Mouse (Mus musculus) layer of hippocampus, postnatal 25 days (tissue): ENCODE measurements around the gene Lrrc28. TPM values are rescaled to one million over a fixed set of nuclear protein-coding genes. Genes with fewer than 3 reads are reported as not detected.

ENCODE experiments used
- DNase-seq, 2 experiments: peaks; one replicate each; pipeline ENCODE4 v3.0.0; 2022; ENCODE audit warnings: mixed read lengths in 2 of 2, low spot score in 1 of 2; ENCODE audit errors: extremely low spot score in 1 of 2
- total RNA-seq, 2 experiments: library from RNA; stranded (reverse); gene quantifications; 2 replicates each; pipeline ENCODE4 v1.2.3; 2021

Lrrc28 gene
- total RNA-seq, 2 experiments from 2014 or later = 35.8 to 37.3 TPM

DNA sequence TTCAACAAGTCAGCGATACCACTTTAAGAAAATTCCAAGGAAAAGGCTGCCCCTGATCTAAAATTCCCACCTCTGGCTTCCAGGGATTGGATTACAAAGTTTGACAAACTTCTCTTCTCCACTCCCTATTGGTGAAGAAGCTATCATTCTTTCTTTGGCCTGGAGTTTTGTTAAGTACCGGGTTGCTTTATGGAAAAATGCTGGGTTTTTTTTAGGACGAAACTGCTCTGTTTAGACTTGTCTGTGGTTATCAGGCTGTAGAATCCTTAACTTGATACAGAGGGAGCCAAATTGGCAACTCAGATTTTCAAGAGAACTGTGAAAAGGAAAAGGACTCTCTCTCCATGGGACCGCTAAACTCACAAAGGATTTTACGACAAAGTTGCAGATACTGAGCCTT lies 2.2 kb upstream of the Lrrc28 start, which contains the start of gene Ttc23:
Gene Ttc23, plus strand, starts transcription at position 134 of the 400 bp plus-strand sequence.
- no peak for DNase-seq

GRCm38 (mm10) chr7:67646131-67646530 lies 1.1 kb upstream of the Lrrc28 start:
- DNase-seq = no peak

DNA sequence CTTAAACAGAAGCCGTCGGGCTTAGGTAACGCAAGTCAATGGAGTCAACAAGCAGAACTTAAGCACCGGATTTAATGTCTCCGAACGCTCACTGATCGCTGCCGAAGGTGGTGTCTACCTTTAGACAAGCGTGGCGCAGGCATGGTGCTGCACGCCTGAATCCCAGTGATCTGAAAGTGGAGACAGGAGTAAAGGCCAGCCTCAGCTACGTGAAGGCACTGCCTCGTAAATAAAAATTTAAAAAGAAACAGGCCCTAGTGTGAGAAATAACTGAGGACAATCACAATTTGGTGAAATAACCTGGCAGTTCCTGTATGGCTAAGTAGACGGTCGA lies 580 bp upstream of the Lrrc28 start:
- no peak for DNase-seq

- no peak for DNase-seq
These were observed 777 bp downstream of the Lrrc28 start for GRCm38 (mm10) chr7:67644291-67644690.

DNA sequence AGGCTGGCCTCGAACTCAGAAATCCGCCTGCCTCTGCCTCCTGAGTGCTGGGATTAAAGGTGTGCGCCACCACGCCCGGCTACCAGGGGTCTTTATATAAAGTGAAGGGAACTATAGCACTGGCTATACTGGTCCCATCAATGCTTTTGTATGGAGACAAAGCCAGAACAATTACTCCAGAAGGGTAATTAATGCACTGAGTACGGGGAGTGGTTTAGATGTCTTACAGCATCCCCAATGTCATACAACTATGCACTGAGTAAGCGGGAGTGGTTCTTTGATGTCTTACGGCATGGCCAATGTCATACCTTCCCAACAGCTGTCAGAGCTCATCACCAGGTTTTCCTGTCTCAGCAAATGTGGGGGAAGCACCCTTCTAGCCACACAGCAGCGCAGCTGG lies 2.1 kb downstream of the Lrrc28 start:
- no peak for DNase-seq

GRCm38 (mm10) chr7:67639006-67639405 lies 6.1 kb downstream of the Lrrc28 start:
- DNase-seq = no peak

DNA sequence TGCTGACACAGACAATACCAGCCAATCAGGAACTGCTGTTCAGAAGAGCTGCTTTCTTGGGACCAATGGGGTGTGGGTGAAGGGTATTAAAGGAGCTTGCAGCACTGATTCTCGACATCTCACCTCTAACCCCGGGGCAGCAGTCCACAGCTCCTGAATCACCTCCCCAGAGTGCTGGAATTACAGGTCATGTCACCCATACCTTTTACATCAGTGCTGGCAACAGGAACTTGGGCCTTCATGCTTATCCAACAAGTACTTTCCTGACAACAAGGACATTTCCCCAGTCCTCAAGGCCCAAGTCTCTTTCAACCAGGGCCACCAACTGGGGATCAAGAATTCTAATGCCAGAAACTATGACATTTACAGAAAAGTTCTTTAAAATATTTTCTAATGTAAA lies 8.9 kb downstream of the Lrrc28 start:
- no peak for DNase-seq

GRCm38 (mm10) chr7:67634210-67634609 lies 10.9 kb downstream of the Lrrc28 start:
- DNase-seq = no peak

DNA sequence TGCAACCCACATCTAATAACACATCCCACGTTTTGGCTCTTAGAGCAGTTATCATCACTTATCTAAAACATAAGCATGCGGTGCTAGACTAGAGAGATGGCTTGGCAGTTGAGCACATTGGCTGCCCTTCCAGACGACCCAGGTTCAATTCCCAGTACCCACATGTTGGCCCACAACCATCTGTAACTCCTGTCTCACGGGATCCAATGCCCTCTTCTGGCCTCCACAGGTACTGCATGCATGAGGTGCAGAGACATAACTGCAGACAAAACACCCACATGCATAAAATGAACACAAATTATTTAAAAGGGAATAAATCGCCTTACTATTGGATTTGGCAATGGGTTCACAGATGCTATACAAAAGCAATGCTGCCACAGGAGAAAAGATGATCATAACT lies 12.7 kb downstream of the Lrrc28 start:
- no peak for DNase-seq

DNA sequence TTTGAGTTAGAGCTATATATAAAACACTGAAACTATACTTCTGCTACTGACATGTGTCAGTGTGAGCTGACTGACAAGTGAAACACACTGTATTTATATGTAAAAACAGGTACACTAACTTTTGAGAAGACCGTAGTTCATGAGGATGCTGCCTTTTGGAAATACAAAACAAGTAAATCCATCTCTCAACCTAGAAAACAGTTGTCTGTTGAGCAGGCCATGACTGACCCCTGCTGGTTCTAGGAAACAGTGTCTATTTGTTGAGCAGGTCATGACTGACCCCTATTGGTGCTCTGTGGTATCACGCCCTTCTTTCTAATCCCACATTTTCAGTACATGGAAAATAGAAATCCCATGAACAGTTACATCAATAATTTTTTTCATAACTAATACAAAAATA lies 14.3 kb downstream of the Lrrc28 start:
- DNase-seq = peak; percentile 47 to 85

DNA sequence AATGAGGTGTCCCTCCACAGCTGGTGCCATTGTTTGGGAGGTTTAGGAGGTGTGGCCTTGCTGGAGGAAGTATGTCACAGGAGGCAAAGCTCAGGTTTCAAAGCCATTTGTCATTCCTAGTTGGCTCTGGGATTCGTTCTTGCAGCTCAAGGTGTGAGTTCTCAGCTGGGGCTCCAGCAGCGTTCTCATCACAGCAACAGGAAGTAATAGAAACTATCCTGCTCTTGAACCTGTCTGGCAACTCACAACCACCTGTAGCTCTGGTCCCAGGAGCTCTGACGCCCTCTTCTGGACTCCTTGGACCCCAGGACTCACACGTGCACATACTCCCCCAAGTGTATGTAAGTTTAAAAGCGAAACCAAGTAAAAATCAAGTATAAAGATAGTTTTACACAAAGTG lies 15.4 kb downstream of the Lrrc28 start:
- no peak for DNase-seq

- no peak for DNase-seq
These were observed 18.4 kb downstream of the Lrrc28 start for GRCm38 (mm10) chr7:67626671-67627070.

DNA sequence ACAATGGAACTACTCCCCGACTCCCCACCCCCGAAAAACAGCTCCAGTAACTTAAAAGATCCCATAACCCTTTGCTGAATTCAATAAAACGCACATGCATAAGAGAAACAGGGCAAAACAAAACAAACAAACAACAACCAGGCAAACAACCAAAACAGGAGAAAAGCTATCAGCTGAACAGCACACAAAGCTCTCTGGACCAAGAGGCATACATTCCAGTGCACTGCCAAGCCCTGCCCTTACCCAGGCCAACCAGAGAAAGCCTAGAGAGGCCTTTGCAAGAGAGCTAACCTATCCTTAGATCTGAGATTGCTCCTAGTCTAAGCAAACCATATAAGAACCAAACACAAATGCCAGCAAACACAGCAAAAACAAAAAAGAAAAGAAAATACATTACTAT lies 22.9 kb downstream of the Lrrc28 start:
- no peak for DNase-seq

DNA sequence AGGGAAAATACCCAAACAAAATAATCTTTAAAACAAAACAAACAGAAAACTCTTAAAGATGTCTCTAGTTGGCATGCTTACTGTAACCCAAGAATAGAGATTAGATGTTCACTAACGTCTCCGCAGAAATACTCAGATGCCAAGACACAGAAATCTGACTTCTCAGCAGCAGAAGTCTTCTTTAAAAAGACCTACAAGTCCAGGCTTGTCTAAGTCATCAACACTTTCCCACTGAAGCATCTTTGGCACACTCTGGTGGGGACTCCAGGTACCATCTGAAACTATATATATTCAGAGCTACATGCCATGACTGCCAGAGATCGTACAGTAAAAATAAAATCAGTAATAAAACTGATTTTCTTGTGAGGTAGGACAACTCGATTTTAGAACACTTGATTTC lies 25.2 kb downstream of the Lrrc28 start:
- no peak for DNase-seq

DNA sequence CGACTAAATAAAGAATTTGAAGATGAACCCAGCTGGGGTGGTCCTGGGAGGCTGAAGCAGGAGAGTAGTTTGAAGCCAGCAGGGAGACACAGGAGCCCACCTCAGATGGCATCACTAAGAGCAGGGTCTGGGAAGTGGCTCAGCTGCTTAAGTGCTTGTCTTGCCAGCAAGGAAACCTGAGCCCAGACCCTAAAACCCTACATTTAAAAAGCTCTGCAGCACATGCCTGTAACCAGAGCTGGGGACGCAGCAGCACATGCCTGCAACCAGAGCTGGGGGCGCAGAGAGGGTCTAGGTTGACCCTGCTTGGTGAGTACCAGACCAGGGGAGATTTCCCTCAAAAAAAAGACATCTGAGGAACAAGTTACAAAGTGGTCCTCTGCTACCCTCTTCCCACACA lies 26.8 kb downstream of the Lrrc28 start:
- no peak for DNase-seq

DNA sequence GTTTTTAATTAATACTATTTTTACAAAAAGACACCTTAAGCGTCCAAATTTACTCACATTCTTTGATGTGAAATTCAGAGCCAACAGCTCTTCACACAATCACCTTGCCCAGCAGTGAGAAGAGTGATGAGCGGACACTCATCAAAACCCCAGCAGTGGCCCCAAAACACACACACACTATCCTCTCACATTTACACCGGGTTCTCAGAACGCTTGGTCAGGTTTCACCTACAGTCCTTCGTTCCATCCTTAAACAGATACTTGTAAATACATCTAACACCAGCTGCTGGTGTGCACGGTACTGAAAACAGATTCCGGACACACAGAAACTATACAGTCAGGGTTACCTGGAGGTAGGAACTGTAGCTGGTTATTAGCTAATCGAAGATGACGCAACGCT lies 27.4 kb downstream of the Lrrc28 start:
- no peak for DNase-seq

DNA sequence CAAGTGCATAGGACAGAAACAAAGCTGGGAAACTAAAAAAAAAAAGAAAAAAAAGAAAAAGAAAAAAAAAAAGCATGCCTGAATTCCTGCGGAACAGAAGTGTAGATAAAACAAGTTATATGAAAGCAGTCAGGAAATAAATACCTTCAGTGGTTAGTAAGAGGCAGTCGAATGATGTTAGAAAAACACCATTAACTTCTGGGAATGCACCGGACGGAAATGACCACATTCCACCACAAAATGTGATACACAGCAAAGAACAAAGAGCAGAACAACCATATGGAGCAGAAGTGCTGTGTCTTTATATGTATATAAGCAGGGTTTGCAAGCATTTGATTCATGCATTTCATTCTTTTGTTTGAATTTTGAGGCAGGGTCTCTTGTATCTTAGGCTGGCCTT lies 28.2 kb downstream of the Lrrc28 start:
- DNase-seq = no peak

DNA sequence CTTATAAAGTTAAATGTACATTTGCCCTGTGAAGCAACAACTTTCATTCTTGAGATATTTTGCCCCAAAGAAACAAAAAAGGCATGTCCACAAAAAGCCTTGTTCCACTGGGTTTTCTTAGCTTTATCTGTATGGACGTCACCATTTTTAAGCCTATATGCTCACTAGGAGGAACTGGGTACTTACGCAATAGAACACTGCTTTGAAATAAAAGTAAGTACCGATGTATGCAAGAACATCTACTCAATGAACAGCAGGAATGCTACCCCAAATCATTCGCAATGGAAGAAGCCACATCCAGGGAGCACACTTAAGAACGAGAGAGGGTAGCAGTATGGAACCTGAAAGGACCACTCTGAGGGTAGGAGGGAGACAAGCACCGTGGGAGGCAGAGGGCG lies 30.6 kb downstream of the Lrrc28 start:
- DNase-seq = no peak

GRCm38 (mm10) chr7:67613795-67614463 lies 31.1 kb downstream of the Lrrc28 start:
- DNase-seq = no peak

GRCm38 (mm10) chr7:67608348-67609024 lies 36.6 kb downstream of the Lrrc28 start:
- DNase-seq = no peak

DNA sequence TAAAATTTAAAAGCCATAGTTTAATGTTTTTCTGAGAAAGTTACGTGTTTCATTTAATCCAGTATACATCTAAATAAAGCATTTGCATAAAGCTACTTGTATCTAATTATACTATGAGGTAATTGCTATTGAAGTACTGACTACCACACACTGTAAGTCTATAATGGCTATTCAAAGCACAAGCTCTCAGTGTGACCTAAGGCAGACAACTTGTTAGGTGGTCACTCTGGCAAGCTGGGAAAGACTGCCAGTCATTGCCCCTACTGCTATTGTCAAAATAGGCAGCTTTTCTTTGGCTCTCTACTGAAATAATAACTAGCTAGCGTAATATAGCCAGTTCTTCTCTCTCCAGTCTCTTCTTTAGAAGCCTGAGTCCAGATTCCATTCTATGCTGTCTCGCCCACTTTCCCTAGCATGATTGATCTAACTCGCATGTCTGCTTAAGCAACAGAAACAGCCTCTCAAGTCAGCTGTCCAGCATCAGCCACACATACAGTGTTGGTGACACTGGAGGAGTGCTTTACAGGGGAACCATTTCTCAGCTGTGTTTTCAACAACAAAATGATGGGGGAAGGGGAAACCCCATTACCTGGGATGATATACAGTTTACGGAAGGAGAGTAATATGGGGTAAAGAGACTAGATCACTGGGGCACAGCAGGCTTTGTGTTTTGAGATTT lies 37.3 kb downstream of the Lrrc28 start:
- no peak for DNase-seq

DNA sequence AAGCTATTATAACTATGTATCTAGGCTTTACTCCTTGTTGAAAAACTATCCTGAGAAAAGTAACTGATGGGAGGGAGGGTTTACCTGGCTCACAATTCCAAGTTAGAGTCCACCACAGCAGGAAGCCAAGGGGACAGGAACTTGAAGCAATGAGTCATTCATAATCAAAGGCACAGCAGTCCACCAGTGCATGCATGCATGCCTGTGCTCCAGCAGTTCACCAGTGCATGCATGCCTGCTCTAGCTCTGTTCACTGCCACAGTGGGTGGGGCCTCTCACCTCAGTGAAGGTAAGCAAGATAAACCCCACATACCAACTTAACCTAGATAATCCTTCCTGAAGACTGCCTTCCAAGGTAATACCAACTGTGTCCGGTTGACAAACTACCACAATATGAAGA lies 38.8 kb downstream of the Lrrc28 start:
- DNase-seq = no peak
